Mouse (Mus musculus) MEL (cell line): ENCODE data around the gene Vps8. TPM values are rescaled to one million over a fixed set of nuclear protein-coding genes. Genes with fewer than 3 reads are reported as not detected.

ENCODE experiments used
- DNase-seq: peaks from one replicate; pipeline ENCODE4 v3.0.0; 2011; ENCODE audit warnings: low read depth, low spot score
- H3K27ac ChIP-seq: 2 replicates; pipeline ENCODE4 v1.5.1; 2012; ENCODE audit warnings: low read depth, mild to moderate bottlenecking, control low read depth, low read length, moderate library complexity; ENCODE audit not compliant: control insufficient read depth
- H3K27me3 ChIP-seq, 2 experiments: fragments of 150-350 bp in 1 of 2; sonication (generic) in 1 of 2; 2 replicates each; pipeline ENCODE4 v1.6.1; 2012; ENCODE audit warnings: low read length in 2 of 2, mild to moderate bottlenecking in 2 of 2, improper control_type of control experiment in 1 of 2, moderate library complexity in 1 of 2; ENCODE audit not compliant: insufficient read depth in 2 of 2, control insufficient read depth in 1 of 2
- H3K36me3 ChIP-seq, 2 experiments: 2 replicates each; pipeline ENCODE4 v1.6.1; 2012 to 2014; ENCODE audit warnings: low read length in 2 of 2, improper control_type of control experiment in 1 of 2, inconsistent platforms in 1 of 2, mild to moderate bottlenecking in 1 of 2; ENCODE audit not compliant: insufficient read depth in 2 of 2, control insufficient read depth in 1 of 2
- H3K4me1 ChIP-seq, 2 experiments: fragments of 150-350 bp in 1 of 2; sonication (generic) in 1 of 2; 2 replicates each; pipeline ENCODE4 v1.6.1; 2012; ENCODE audit warnings: low read length in 2 of 2, improper control_type of control experiment in 1 of 2, mild to moderate bottlenecking in 1 of 2; ENCODE audit not compliant: insufficient read depth in 2 of 2, control insufficient read depth in 1 of 2
- H3K4me3 ChIP-seq, 2 experiments: fragments of 150-350 bp in 1 of 2; sonication (generic) in 1 of 2; 2 replicates each; pipeline ENCODE4 v1.5.1; 2012; ENCODE audit warnings: low read depth in 2 of 2, low read length in 2 of 2, mild to moderate bottlenecking in 2 of 2, moderate library complexity in 2 of 2, control low read depth in 1 of 2, improper control_type of control experiment in 1 of 2; ENCODE audit not compliant: control insufficient read depth in 1 of 2, insufficient read depth in 1 of 2
- H3K79me2 ChIP-seq: 2 replicates; pipeline ENCODE4 v1.6.1; 2012; ENCODE audit warnings: mild to moderate bottlenecking, low read length, moderate library complexity; ENCODE audit not compliant: control insufficient read depth, poor library complexity, insufficient read depth
- H3K9ac ChIP-seq: 2 replicates; pipeline ENCODE4 v1.6.1; 2012; ENCODE audit warnings: low read depth, mild to moderate bottlenecking, control low read depth, low read length, moderate library complexity; ENCODE audit not compliant: control insufficient read depth, poor library complexity, severe bottlenecking
- H3K9me3 ChIP-seq: fragments of 150-350 bp; sonication (generic); replicated peaks from 2 replicates; pipeline ENCODE4 v1.6.1; 2012; ENCODE audit warnings: mild to moderate bottlenecking, low read length, improper control_type of control experiment, moderate library complexity; ENCODE audit not compliant: insufficient read depth
- CHD2 ChIP-seq: IDR thresholded peaks from 2 replicates; pipeline ENCODE4 v1.6.1; 2011; ENCODE audit warnings: low read length, improper control_type of control experiment
- E2F4 ChIP-seq: IDR thresholded peaks from 2 replicates; pipeline ENCODE4 v1.6.1; 2011; ENCODE audit warnings: low read depth, low read length, improper control_type of control experiment, borderline replicate concordance
- ELF1 ChIP-seq: IDR thresholded peaks from 2 replicates; pipeline ENCODE4 v1.6.1; 2014; ENCODE audit warnings: low read depth, mild to moderate bottlenecking, inconsistent platforms, low read length, improper control_type of control experiment, moderate library complexity
- ETS1 ChIP-seq: IDR thresholded peaks from 2 replicates; pipeline ENCODE4 v1.6.1; 2012; ENCODE audit warnings: low read depth, mild to moderate bottlenecking, inconsistent platforms, low read length, improper control_type of control experiment, moderate library complexity
- GATA1 ChIP-seq: IDR thresholded peaks from 2 replicates; pipeline ENCODE4 v1.6.1; 2011; ENCODE audit warnings: low read depth, low read length, improper control_type of control experiment
- KAT2A ChIP-seq: conservative IDR thresholded peaks from 2 replicates; pipeline ENCODE4 v1.6.1; 2012; ENCODE audit warnings: low read depth, low read length, improper control_type of control experiment, inconsistent platforms
- MAX ChIP-seq: IDR thresholded peaks from 2 replicates; pipeline ENCODE4 v1.6.1; 2011; ENCODE audit warnings: low read length, improper control_type of control experiment
- MYB ChIP-seq: IDR thresholded peaks from 2 replicates; pipeline ENCODE4 v1.6.1; 2011; ENCODE audit warnings: mild to moderate bottlenecking, low read depth, low read length, improper control_type of control experiment
- POLR2A ChIP-seq, 2 experiments: IDR thresholded peaks; 2 replicates each; pipeline ENCODE4 v1.6.1; 2011 to 2012; ENCODE audit warnings: low read length in 2 of 2, mild to moderate bottlenecking in 2 of 2, control low read depth in 1 of 2, improper control_type of control experiment in 1 of 2, low read depth in 1 of 2, moderate library complexity in 1 of 2; ENCODE audit not compliant: control insufficient read depth in 1 of 2, insufficient read depth in 1 of 2, poor library complexity in 1 of 2
- POLR2AphosphoS2 ChIP-seq: IDR thresholded peaks from 2 replicates; pipeline ENCODE4 v1.6.1; 2011; ENCODE audit warnings: low read length, improper control_type of control experiment
- TAL1 ChIP-seq: IDR thresholded peaks from 2 replicates; pipeline ENCODE4 v1.6.1; 2012; ENCODE audit warnings: mild to moderate bottlenecking, inconsistent platforms, low read length, moderate library complexity, mixed read lengths
- TBP ChIP-seq: IDR thresholded peaks from 2 replicates; pipeline ENCODE4 v1.8.0; 2011; ENCODE audit warnings: low read depth, low read length, improper control_type of control experiment
- UBTF ChIP-seq: IDR thresholded peaks from 2 replicates; pipeline ENCODE4 v1.6.1; 2012; ENCODE audit warnings: low read depth, mild to moderate bottlenecking, inconsistent platforms, low read length, improper control_type of control experiment, moderate library complexity, borderline replicate concordance; ENCODE audit not compliant: insufficient read depth
- USF1 ChIP-seq: IDR thresholded peaks from 2 replicates; pipeline ENCODE4 v1.6.1; 2014; ENCODE audit warnings: low read depth, mild to moderate bottlenecking, inconsistent platforms, low read length, improper control_type of control experiment, moderate library complexity
- USF2 ChIP-seq, 2 experiments: IDR thresholded peaks; 2 replicates each; pipeline ENCODE4 v1.6.1; 2011 to 2012; ENCODE audit warnings: improper control_type of control experiment in 2 of 2, low read length in 2 of 2, borderline replicate concordance in 1 of 2, inconsistent platforms in 1 of 2, low read depth in 1 of 2, mild to moderate bottlenecking in 1 of 2; ENCODE audit not compliant: insufficient read depth in 1 of 2
- ZC3H11A ChIP-seq: IDR thresholded peaks from 2 replicates; pipeline ENCODE4 v1.6.1; 2012; ENCODE audit warnings: low read depth, mild to moderate bottlenecking, inconsistent platforms, low read length, improper control_type of control experiment
- polyA plus RNA-seq, 2 experiments: library from polyadenylated mRNA; stranded (reverse) in 1 of 2; unstranded in 1 of 2; fragments of >175 nt in 1 of 2; fragments of >200 nt in 1 of 2; gene quantifications; 2 replicates each; pipeline versions ENCODE4 v1.2.1 to v1.2.4; 2012; ENCODE audit warnings: low replicate concordance in 2 of 2, low read depth in 1 of 2; ENCODE audit not compliant: insufficient read length in 2 of 2, insufficient read depth in 1 of 2, missing spikeins in 1 of 2
- total RNA-seq: library from RNA; depleted of rRNA; stranded (reverse); fragments of 300-350 nt; gene quantifications from 2 replicates; pipeline ENCODE4 v1.2.3, GENCODE M21; 2012

Vps8 gene
- total and polyA plus RNA-seq, 3 experiments: 10.5 to 14.0 TPM; not detected in 1

GRCm38 (mm10) chr16:21607021-21607650, 184.2 kb downstream of the Vps8 start:
- no peak overlapping the region for H3K9ac ChIP-seq
- TF ChIP-seq ZC3H11A (no peak), E2F4 (no peak), MYB (no peak), MAX (no peak), USF2 (IDR thresholded peaks at IDR 0.05; ENCODE audit: borderline replicate concordance in 1 of 2, insufficient read depth in 1 of 2, low read depth in 1 of 2, low read length in 2 of 2) (no peak), UBTF (no peak), GATA1 (no peak), KAT2A (no peak), ELF1 (no peak)
- TF ChIP-seq, all 39 proteins: peak for 0
- no peak for DNase-seq
- no peak overlapping the region for H3K4me3 ChIP-seq
- H3K79me2 ChIP-seq: no peaks in the 10 kb centered on the region
- H3K4me1 ChIP-seq: peaks cover 0 to 2% of the 10 kb centered on the region in 2 experiments; a peak in 3 of 4 replicates
- H3K36me3 ChIP-seq: peaks cover 0 to 7% of the 10 kb centered on the region in 2 experiments; a peak in 2 of 4 replicates
- H3K9me3 ChIP-seq: no peaks in the 10 kb centered on the region
- H3K27me3 ChIP-seq: no peaks in the 10 kb centered on the region
- H3K27ac ChIP-seq: no peak overlapping the region

GRCm38 (mm10) chr16:21607651-21608040, 184.7 kb downstream of the Vps8 start:
- DNase-seq: no peak
- peaks cover 0 to 2% of the 10 kb centered on the region in 2 experiments; a peak in 3 of 4 replicates for H3K4me1 ChIP-seq
- H3K4me3 ChIP-seq: no peak overlapping the region
- H3K9ac ChIP-seq: no peak overlapping the region
- H3K27me3 ChIP-seq: no peaks in the 10 kb centered on the region
- TF ChIP-seq POLR2AphosphoS2: no peak
- TF ChIP-seq E2F4: no peak
- TF ChIP-seq CHD2: no peak
- no peak for TF ChIP-seq TBP
- no peak overlapping the region for H3K27ac ChIP-seq
- H3K79me2 ChIP-seq: no peaks in the 10 kb centered on the region
- H3K36me3 ChIP-seq: peaks cover 0 to 7% of the 10 kb centered on the region in 2 experiments; a peak in 2 of 4 replicates
- H3K9me3 ChIP-seq: no peaks in the 10 kb centered on the region

DNA sequence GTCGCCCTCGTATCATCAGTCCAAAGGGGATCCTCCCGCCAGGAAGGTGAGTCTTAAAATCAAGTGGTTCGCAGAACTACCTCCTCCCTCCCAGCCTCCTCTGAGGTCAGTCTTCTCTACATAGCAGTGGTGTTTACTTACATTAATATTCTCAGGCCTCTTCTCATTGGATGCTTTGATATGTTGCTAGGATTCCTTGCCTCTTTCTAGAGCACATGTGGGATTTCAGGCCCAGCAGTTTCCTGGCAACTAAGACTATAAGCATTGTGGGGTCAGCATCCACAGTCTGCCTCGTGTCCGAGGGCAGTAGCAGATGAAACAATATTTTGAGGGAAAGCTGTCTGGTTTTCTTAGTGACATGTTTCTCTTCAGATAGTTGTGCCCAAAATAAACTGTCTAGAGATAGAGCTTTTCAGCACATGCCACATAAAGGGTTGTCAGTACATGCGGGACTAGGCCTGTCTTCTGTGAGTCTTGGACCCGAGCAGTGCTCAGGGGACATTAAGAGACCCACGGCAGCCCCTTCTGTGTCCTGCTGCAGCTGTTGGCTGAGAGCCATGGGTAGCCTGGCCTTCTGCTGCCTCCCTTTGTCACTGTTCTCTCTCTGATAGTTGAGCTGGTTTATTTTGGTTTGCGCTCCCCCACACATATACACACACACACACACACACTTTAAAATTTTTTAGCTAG, 185.4 kb downstream of the Vps8 start:
- Histone ChIP-seq H3K4me1 (peaks cover 0 to 2% of the 10 kb centered on the region in 2 experiments; a peak in 3 of 4 replicates), H3K27ac (no peak overlapping the region), H3K9me3 (no peaks in the 10 kb centered on the region), H3K27me3 (no peaks in the 10 kb centered on the region), H3K4me3 (no peak overlapping the region), H3K9ac (no peak overlapping the region), H3K79me2 (no peaks in the 10 kb centered on the region), H3K36me3 (peaks cover 0 to 7% of the 10 kb centered on the region in 2 experiments; a peak in 2 of 4 replicates)
- DNase-seq: no peak
- TF ChIP-seq KAT2A (no peak), ETS1 (no peak), USF1 (no peak), POLR2A (IDR thresholded peaks at IDR 0.05; ENCODE audit: control insufficient read depth in 1 of 2, insufficient read depth in 1 of 2, low read depth in 1 of 2, low read length in 2 of 2, poor library complexity in 1 of 2) (no peak), TAL1 (no peak), ZC3H11A (no peak)
